Mouse (Mus musculus): Measurements from ENCODE around the gene Aco2.

Aco2 gene

DNA sequence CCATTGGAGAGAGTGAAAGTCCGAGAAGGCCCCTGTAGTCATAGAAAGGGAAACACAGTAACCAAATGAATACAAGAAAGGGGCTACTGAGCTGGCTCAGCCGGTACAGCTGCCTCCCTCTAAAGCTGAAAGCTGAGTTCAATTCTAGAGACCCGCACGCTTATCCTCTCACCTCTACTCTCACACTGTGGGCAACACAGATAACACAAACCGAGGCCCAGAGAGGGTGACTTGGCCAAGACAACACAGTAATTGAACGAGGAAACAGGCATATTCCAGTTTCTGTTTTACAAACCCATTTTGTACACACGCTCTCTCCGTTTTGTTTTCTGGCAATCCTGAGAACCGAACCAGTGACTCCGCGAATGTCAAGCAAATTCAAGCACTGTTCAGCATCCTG is 52.8 kb downstream of the Aco2 start:
- DNase-seq = no peak

- DNase-seq = peak; percentile 96
These were observed 53.8 kb downstream of the Aco2 start, which contains the start of gene Polr3h for GRCm38 (mm10) chr15:81925760-81926445. Gene Polr3h (minus strand): TSS chr15:81926240.

GRCm38 (mm10) chr15:81926446-81926822 is 54.3 kb downstream of the Aco2 start:
- no peak for DNase-seq

DNA sequence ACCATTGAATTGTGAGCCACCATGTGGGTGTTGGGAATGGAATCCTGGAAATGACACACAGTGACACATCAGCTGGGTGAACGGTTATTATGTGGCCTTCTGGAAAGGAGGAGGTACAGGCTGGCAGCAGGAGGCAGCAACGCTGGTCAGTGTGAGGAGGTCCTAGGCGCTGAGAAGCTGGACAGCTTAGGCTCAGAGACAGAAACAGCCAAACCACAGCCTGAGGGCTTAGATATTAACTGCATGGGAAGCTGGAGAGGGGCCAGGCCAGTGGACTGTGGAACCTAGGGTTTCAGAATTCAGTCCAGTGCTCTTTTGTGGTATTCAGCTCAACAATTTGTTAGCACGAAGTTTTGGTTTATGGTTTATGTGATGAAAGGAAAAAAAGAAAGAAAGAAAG is 55.6 kb downstream of the Aco2 start:
- DNase-seq = no peak

GRCm38 (mm10) chr15:81928277-81928676 is 56.2 kb downstream of the Aco2 start:
- no peak for DNase-seq

DNA sequence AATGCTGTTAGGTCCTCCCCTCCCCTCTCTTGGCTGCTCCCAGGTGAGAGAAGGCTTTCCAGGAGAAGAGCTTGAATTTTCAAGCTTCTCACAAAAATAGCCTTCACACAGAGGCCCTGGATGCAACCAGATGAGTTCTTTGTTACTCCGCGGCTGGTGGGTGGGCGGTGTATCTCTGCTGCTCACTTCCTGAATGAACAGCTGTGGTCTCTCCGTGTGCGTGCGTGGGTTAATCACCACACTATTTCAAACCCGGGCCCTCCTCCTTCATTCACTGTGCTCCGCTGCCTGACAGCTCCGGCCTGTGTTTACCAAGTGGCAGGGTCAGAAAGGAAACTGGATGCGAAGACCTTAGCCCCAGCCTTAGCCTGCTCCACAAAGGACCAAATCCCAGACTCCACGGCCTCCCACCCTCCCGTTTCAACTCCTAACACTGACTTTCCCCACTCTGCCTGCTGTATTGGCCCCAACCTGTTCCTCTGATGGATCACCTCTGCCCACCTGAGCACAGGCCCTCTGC is 60.9 kb downstream of the Aco2 start:
- DNase-seq = peak; percentile 58

DNA sequence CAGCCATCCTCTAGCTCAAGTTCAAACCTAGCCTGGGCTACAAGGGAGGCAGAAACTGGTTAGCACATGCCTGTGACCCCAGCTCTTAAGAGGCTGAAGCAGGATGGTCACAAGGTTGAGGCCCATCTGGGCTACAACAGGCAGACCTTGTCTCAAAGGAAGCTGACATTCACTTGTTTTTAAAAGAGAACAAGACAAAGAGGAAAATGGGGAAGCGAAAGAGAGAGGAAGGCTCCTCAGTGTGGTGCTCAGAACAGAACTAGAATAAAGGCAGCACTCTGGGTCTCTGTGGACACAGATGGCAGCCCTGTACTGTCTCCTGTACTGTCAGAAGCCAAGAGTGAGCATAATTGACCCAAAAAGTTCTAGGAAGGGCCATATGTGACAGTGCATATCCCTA is 61.9 kb downstream of the Aco2 start:
- DNase-seq = no peak

GRCm38 (mm10) chr15:81935869-81936637 is 63.9 kb downstream of the Aco2 start:
- no peak for DNase-seq

- no peak for DNase-seq
These were observed 64.6 kb downstream of the Aco2 start, which contains the start of gene Csdc2 for GRCm38 (mm10) chr15:81936679-81937078. Gene Csdc2 (plus strand): TSS chr15:81936759.

- no peak for DNase-seq
These were observed 65.2 kb downstream of the Aco2 start for GRCm38 (mm10) chr15:81937098-81937972.

GRCm38 (mm10) chr15:81938246-81938645 is 66.1 kb downstream of the Aco2 start:
- peak; percentile 24 for DNase-seq

DNA sequence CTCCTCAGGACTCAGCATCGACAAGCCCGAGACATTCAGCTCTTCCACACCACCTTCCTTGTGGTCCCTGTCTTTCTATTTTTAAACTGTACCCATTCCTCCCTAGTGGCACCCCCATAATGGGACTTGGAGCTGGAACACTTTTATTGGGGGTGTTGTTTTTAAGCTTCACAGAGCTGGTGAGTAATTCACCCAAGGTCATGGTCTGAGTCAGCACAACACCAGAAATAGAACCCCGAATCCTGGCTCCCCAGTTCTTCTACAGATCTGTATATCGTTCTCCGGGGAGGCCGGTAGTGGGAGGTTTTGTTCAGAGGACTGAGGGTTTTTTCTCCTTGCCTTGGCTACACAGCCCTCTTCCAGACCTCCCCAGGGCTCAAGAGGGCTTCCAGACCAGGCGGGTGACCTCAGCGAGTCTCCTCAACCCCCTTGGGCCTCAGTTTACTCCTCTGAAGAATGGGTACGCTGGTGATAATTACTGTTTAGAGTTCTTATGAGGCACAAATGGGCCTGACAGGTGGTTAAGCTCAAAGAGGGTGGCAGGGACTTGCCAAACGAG is 67.1 kb downstream of the Aco2 start:
- no peak for DNase-seq

DNA sequence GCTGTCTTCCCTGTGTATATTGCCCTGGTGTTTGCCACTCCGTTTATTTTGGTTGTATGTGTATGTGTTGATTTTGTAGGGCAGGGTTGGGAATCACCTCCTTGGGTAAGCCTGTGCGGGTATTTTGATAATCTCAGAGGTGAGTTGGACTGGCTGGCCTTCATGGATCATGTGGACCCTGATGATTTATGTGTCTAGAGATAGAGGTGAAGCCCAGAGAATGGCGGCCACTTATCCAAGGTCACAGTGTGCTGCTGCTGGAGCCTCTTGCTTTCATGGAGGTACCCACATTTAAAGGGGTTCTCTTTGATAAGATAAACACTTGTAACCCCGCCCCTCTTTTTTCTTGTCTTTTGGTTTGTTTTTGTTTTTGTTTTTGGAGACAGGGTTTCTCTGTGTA is 67.7 kb downstream of the Aco2 start:
- DNase-seq = no peak

DNA sequence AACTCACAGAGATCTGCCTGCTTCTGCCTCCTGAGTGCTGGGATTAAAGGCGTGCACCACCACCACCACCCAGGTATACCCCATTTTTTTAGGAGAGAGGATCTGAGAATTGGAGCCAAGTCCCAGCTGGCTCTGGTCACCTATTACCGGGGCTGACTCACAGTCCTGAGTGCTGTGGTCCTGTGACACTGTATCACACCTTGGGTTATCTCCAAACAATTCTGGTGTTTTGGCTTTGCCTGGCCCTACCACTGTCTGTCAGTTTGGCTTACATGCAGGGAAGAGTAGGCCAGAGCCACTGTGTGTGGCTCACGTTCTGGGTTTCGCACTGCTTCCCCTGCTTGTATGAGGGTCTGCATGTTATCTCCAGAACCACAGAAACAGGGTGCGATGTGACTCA is 68.1 kb downstream of the Aco2 start:
- DNase-seq = no peak

- DNase-seq = no peak
These were observed 68.9 kb downstream of the Aco2 start for GRCm38 (mm10) chr15:81941010-81941409.

DNA sequence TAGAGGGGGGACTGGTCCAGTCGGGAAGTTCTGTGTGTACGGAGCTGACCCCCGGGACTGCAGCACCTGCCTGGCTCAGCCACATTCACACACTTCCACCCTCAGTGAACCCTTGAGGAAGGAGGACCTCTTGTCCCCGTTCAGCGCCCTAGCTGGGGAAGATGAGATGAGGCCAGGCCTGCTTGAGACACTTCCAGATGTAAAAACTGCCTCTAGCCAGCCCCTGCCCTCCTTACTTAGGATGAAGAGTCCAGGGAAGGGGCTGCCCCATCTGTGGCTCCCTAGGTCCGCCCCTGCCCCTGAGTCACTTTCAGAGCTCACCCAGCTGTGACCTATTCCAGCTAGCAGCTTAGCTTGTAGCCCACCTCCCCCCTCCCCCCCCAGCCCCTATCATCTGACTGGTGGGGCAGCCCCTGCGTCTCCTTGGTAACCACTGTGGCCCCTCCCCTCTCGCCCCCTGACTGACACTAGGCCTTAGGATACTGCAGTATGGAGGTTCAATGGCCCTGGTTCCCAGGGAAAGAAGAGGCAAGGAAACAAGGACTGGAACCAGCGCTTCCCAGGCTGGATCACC is 71.2 kb downstream of the Aco2 start:
- no peak for DNase-seq

DNA sequence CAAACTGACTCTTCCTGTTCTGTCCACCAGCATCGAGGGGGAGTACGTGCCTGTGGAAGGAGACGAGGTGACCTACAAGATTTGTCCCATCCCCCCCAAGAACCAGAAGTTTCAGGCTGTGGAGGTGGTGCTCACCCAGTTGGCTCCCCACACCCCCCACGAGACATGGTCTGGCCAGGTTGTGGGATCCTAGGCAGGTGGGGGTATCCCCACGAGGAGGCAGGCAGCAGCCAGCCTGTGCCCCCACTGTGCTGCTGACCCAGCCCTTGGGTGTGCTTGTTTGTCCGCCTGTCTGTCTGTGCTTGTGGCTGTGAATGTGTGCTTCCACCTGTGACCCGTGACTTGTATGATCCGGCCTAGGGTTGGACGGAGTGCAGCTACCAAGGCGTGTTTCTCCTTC is 77.0 kb downstream of the Aco2 start:
- DNase-seq = no peak

GRCm38 (mm10) chr15:81949476-81950131 is 77.5 kb downstream of the Aco2 start:
- DNase-seq = no peak

DNA sequence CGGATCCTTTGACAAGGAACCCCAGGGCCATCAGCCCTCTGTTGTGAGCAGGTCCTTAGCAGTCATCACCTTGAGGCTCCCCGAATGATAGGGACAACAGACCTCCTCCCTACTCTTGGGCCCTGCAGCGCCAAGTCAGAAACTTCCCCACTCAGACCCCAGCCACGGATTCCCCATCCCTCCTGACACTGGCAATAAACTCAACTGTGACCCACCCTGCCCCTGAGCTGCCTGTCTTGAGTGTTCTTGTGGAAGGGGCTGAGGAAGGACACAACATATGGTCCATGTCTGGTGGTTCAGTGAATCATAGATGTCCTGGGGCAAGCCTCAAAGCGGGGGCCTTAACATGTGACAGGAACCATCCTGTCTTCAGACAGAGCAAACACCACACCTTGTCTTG is 78.6 kb downstream of the Aco2 start:
- no peak for DNase-seq

- DNase-seq = no peak
These were observed 79.0 kb downstream of the Aco2 start for GRCm38 (mm10) chr15:81951159-81951558.

GRCm38 (mm10) chr15:81952310-81952709 is 80.2 kb downstream of the Aco2 start:
- DNase-seq = no peak

DNA sequence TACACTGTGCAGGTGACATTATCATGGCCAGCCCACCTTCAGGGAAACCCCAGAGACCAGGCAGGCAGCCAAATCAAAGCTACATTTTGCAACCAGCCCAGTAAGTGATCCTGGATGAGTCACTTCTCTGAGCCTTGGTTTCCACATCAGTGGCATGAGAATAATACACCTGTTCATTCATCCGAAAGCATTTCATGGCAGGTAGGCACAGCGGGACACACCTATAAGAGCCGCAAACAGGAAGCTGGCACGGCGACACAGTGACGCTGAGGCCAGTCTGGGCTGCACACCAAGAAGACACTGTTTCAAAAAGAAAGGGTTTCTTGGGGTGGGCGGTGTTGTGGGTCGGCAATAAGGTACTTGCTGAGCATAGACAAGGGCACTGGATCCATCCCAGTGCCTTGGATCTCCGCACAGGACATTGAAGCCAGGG is 82.1 kb downstream of the Aco2 start:
- no peak for DNase-seq

All from thymus, postnatal 25 days (tissue).